Mouse (Mus musculus): ENCODE measurements at regions not wholly inside any gene's neighbourhood (a gene's known extent, or its start where the extent isn't known, plus 50 kb on each side); places are given as distances from the start of the nearest gene placed in this dataset.

DNA sequence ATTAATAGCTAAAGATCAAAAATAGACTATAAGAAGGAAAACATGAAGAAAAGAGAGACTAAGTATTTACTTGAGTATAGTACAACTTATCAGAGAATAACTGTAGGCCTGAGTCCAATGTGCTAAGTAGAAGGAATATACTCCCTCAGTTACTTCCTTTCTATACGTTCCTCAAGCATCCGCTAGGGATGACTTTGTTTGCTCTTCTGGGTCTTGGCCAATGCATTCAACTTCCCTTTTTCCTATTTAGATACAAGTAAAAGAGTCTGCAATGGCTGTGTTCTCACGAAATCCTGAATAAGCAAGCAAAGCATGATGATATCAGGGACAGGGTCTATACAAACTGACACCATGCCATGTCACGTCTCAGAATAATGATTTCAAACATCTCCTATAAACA, 135.3 kb upstream of the Klf6 start:
- Histone ChIP-seq H3K4me1 (ENCODE audit: insufficient read depth) (0 out of 2 replicates have a peak, but pooled peaks cover 5% of the 10 kb centered on the region), H3K9ac (no peak overlapping the region), H3K27ac (ENCODE audit: low read depth, low read length) (no peak overlapping the region), H3K4me3 (ENCODE audit: low read depth, low read length) (no peak overlapping the region), H3K9me3 (ENCODE audit: low read length) (no peaks in the 10 kb centered on the region), H3K36me3 (ENCODE audit: insufficient read depth) (no peaks in the 10 kb centered on the region), H3K4me2 (ENCODE audit: low read depth) (no peak overlapping the region), H3K27me3 (ENCODE audit: insufficient read depth, low read length) (no peaks in the 10 kb centered on the region)
- TF ChIP-seq CTCF (IDR thresholded peaks at IDR 0.05; ENCODE audit: low read depth) = no peak
- DNase-seq (no peak), ATAC-seq (no peak)
- 86% methylated on average over 4 of the region's 4 CpGs for WGBS

DNA sequence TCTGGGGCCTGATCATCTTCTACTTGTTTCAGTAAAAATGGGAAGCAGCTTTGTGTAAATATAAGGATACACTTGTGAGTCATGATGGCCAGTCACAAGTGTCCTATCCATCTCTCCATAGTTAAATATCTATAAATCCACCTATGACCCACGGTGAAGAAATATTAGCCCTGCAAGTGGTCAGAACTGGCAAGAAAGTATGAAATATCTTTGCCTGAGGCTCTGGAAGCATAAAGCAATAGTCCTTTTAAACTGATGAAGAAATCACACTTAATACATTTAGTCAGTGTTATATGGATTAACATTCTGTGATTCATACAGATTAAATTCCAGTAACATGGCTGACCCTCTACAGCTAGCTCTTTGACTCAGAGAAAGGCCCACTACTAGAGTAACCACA, 134.8 kb upstream of the Klf6 start:
- H3K4me3 ChIP-seq (ENCODE audit: low read depth, low read length) = no peak overlapping the region
- ATAC-seq = no peak
- no peak overlapping the region for H3K27ac ChIP-seq (ENCODE audit: low read depth, low read length)
- no peak overlapping the region for H3K9ac ChIP-seq
- no peaks in the 10 kb centered on the region for H3K9me3 ChIP-seq (ENCODE audit: low read length)
- WGBS = 96% methylated on average over 1 of the region's 1 CpGs
- no peak overlapping the region for H3K4me2 ChIP-seq (ENCODE audit: low read depth)
- DNase-seq = no peak
- 0 out of 2 replicates have a peak, but pooled peaks cover 5% of the 10 kb centered on the region for H3K4me1 ChIP-seq (ENCODE audit: insufficient read depth)
- no peaks in the 10 kb centered on the region for H3K27me3 ChIP-seq (ENCODE audit: insufficient read depth, low read length)
- H3K36me3 ChIP-seq (ENCODE audit: insufficient read depth) = no peaks in the 10 kb centered on the region
- TF ChIP-seq CTCF (IDR thresholded peaks at IDR 0.05; ENCODE audit: low read depth) = no peak

DNA sequence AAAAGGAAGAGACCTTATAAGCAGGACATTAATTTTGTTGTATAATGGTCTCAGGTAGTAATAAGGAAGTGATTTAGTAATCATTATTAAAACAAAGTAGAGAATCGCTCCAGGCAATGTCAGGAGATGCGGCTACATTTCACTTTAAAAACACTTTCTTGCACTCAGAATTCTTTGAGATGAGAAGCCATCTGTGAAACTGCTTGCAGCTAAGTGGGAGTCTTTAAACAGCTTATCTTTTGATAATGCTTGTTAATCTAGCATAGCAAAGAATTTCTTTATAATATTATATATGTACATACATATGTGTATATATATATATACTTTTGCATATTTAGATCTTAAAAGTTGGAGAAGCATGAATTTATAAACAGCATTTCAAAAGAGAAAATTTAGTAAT, 133.1 kb upstream of the Klf6 start:
- Histone ChIP-seq H3K4me3 (ENCODE audit: low read depth, low read length) (no peak overlapping the region), H3K4me2 (ENCODE audit: low read depth) (no peak overlapping the region), H3K27me3 (ENCODE audit: insufficient read depth, low read length) (no peaks in the 10 kb centered on the region), H3K36me3 (ENCODE audit: insufficient read depth) (no peaks in the 10 kb centered on the region), H3K4me1 (ENCODE audit: insufficient read depth) (0 out of 2 replicates have a peak, but pooled peaks cover 5% of the 10 kb centered on the region), H3K27ac (ENCODE audit: low read depth, low read length) (no peak overlapping the region), H3K9ac (no peak overlapping the region), H3K9me3 (ENCODE audit: low read length) (no peaks in the 10 kb centered on the region)
- WGBS = 72% methylated on average over 2 of the region's 2 CpGs
- peak; percentile 54 for ATAC-seq
- TF ChIP-seq CTCF (IDR thresholded peaks at IDR 0.05; ENCODE audit: low read depth) = no peak
- no peak for DNase-seq

DNA sequence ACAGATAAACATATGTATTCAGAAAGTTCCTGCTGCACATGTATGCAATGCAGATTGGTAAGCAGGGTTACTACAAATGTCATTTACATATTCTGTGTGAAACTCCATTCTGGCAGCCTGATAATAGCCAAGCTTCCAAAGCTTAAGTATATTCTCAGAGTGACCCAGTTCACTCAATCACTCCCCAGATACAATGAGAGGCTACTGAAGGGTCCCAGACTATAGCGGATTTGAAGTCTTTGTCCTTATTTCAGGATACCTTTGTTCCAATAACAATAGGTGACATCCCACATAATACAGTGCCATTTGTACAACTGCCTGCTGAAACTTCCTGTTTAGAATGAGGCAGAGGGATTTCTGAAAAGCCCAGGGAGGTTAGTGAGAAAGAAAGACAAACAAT, 132.5 kb upstream of the Klf6 start:
- H3K36me3 ChIP-seq (ENCODE audit: insufficient read depth) = no peaks in the 10 kb centered on the region
- H3K27ac ChIP-seq (ENCODE audit: low read depth, low read length) = no peak overlapping the region
- ATAC-seq (peak; percentile 74), DNase-seq (no peak)
- H3K27me3 ChIP-seq (ENCODE audit: insufficient read depth, low read length) = no peaks in the 10 kb centered on the region
- H3K4me3 ChIP-seq (ENCODE audit: low read depth, low read length) = no peak overlapping the region
- H3K9ac ChIP-seq = no peak overlapping the region
- H3K4me1 ChIP-seq (ENCODE audit: insufficient read depth) = 0 out of 2 replicates have a peak, but pooled peaks cover 5% of the 10 kb centered on the region
- no peaks in the 10 kb centered on the region for H3K9me3 ChIP-seq (ENCODE audit: low read length)
- WGBS = 18% methylated on average over 1 of the region's 1 CpGs
- TF ChIP-seq CTCF (IDR thresholded peaks at IDR 0.05; ENCODE audit: low read depth) = no peak
- no peak overlapping the region for H3K4me2 ChIP-seq (ENCODE audit: low read depth)

DNA sequence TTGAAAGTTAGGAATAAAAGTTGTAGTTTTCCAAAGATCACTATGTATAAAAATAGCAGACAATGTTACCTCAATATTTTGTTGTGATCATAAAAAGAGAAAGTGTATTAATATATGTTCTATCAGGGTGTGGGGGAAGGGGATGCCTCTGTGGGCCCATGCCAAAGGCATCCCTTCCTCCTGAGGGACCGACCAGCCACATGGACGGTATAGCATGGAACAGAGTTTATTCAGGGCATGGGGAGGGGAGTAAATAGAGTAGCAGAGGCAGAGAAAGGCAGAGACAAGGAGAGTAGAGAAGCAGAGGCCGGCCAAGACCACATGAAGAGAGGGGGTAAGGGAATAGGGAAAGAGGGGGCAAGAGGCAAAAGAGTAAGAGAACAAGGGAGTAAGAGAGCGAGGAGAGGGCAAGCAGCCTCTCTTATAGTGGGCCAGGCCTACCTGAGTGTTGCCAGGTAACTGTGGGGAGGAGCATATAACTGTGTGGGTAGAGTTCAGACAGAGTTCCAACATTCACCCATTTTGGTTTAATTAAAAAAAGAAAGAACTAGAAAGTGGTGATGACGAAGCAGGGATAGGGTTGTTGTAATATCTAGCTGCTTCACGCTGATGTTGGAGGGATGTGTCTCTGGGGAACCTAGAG, 131.7 kb upstream of the Klf6 start:
- Histone ChIP-seq H3K4me2 (ENCODE audit: low read depth) (no peak overlapping the region), H3K9me3 (ENCODE audit: low read length) (no peaks in the 10 kb centered on the region), H3K9ac (no peak overlapping the region), H3K27me3 (ENCODE audit: insufficient read depth, low read length) (no peaks in the 10 kb centered on the region), H3K4me1 (ENCODE audit: insufficient read depth) (0 out of 2 replicates have a peak, but pooled peaks cover 5% of the 10 kb centered on the region), H3K36me3 (ENCODE audit: insufficient read depth) (no peaks in the 10 kb centered on the region), H3K27ac (ENCODE audit: low read depth, low read length) (no peak overlapping the region), H3K4me3 (ENCODE audit: low read depth, low read length) (no peak overlapping the region)
- no peak for TF ChIP-seq CTCF (IDR thresholded peaks at IDR 0.05; ENCODE audit: low read depth)
- 65% methylated on average over 6 of the region's 6 CpGs for WGBS
- DNase-seq (no peak), ATAC-seq (no peak; the same call in 1 of the 2 replicates)

DNA sequence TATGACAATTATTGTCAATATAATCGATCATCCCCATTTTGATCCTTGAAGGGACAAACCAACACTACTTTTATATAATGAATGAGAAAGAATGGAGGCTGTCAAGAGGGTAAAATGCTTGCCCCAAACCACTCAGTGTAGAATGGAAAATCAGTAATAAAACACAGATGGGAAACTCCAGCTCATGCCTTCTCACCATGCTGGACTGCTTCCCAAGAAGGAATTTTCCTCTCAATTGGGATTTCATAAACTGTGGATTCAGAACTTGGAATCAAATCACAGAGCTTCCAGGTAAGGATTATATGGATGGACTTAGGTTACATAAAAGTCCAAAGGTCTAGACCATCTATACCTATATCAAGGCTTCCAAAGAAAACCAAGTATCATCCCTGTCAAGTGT, 129.1 kb upstream of the Klf6 start:
- Histone ChIP-seq H3K36me3 (ENCODE audit: insufficient read depth) (no peaks in the 10 kb centered on the region), H3K27ac (ENCODE audit: low read depth, low read length) (no peak overlapping the region), H3K27me3 (ENCODE audit: insufficient read depth, low read length) (no peaks in the 10 kb centered on the region), H3K4me2 (ENCODE audit: low read depth) (no peak overlapping the region), H3K4me1 (ENCODE audit: insufficient read depth) (0 out of 2 replicates have a peak, but pooled peaks cover 5% of the 10 kb centered on the region), H3K9me3 (ENCODE audit: low read length) (no peaks in the 10 kb centered on the region), H3K9ac (no peak overlapping the region), H3K4me3 (ENCODE audit: low read depth, low read length) (no peak overlapping the region)
- WGBS = 92% methylated on average over 1 of the region's 1 CpGs
- no peak for TF ChIP-seq CTCF (IDR thresholded peaks at IDR 0.05; ENCODE audit: low read depth)
- DNase-seq = no peak
- ATAC-seq = no peak

GRCm38 (mm10) chr13:5735027-5735624, 126.2 kb upstream of the Klf6 start:
- TF ChIP-seq CTCF (IDR thresholded peaks at IDR 0.05; ENCODE audit: low read depth) = no peak
- Histone ChIP-seq H3K27me3 (ENCODE audit: insufficient read depth, low read length) (no peaks in the 10 kb centered on the region), H3K36me3 (ENCODE audit: insufficient read depth) (no peaks in the 10 kb centered on the region), H3K27ac (ENCODE audit: low read depth, low read length) (no peak overlapping the region), H3K9me3 (ENCODE audit: low read length) (no peaks in the 10 kb centered on the region), H3K4me3 (ENCODE audit: low read depth, low read length) (no peak overlapping the region), H3K9ac (no peak overlapping the region), H3K4me2 (ENCODE audit: low read depth) (no peak overlapping the region), H3K4me1 (ENCODE audit: insufficient read depth) (no peaks in the 10 kb centered on the region)
- ATAC-seq = no peak
- DNase-seq = no peak

Measured in forebrain, postnatal 0 days (tissue).